Mouse (Mus musculus) brain, embryonic 14.5 days (tissue): ENCODE data around the gene Aspa.

ENCODE experiments used
- CTCF ChIP-seq: fragments of 200-500 bp; IDR thresholded peaks from 2 replicates; pipeline ENCODE4 v1.5.1; 2012; ENCODE audit warnings: inconsistent platforms, mild to moderate bottlenecking, moderate library complexity, borderline replicate concordance; ENCODE audit not compliant: insufficient read depth, insufficient read length; ENCODE audit errors: extremely low read depth
- POLR2A ChIP-seq: fragments of 200-500 bp; IDR thresholded peaks from 2 replicates; pipeline ENCODE4 v1.6.1; 2012; ENCODE audit warnings: mild to moderate bottlenecking, inconsistent platforms, borderline replicate concordance; ENCODE audit not compliant: poor library complexity, insufficient read depth, insufficient read length, severe bottlenecking; ENCODE audit errors: extremely low read depth

GRCm38 (mm10) chr11:73323906-73324830 lies 5.2 kb downstream of the Aspa start:
- TF ChIP-seq POLR2A (no peak), CTCF (no peak)
